18 mouse cellular contexts compared by ENCODE assay signal in the genomic region with DNA sequence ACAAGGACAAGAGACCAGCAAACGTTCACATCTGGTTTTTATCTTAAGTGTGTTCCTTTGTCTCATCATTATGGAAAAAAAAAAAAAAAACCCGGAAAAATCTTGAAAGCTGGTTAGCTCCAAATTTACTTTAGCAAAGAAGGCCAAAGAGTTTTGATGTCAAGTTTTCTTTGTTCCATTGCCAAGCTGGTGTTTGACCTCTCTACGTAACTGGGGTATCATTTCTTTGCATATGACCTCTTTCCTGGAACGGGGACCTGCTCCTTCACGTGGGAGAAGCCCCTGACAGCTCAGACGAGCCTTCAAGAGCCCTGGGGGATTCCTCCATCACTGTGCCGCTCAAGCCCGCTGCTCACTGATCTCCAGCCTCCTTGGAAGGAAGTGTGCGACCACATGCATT. TPM values are rescaled to one million over a fixed set of nuclear protein-coding genes. Genes with fewer than 3 reads are reported as not detected.
DNase-seq lines count a peak whose midpoint lies in the region; ATAC-seq and TF ChIP-seq lines count a peak whose summit lies in the region.
"Had no signal": no experiment of that assay in that cellular context is flagged by ENCODE, and none has a peak within 500 bp of the region (broad histone marks: within the 10 kb centered on the region; RNA-seq: fewer than 3 reads in every experiment).

No protein-coding gene starts in this region.

- ATAC-seq in lung, embryonic 14.5 days (ENCODE audit: insufficient read depth), result no peak
- no peak for ATAC-seq in limb, embryonic 12.5 days (ENCODE audit: insufficient number of reproducible peaks, insufficient read depth, low FRiP score, low TSS enrichment, low read depth)
- no peak for ATAC-seq in forebrain, embryonic 15.5 days (replicated peaks)
- ATAC-seq: liver, embryonic 12.5 days; midbrain, embryonic 13.5 days had no signal

- no peak for TF ChIP-seq CTCF in lung, embryonic 14.5 days (IDR thresholded peaks at IDR 0.05; ENCODE audit: low read depth)

- no peaks in the 10 kb centered on the region for H3K4me1 ChIP-seq in lung, embryonic 14.5 days (ENCODE audit: insufficient read depth)
- H3K4me1 ChIP-seq in limb, embryonic 12.5 days (replicated peaks), result peaks cover 22% of the 10 kb centered on the region
- no peaks in the 10 kb centered on the region for H3K4me1 ChIP-seq in forebrain, embryonic 15.5 days
- H3K4me1 ChIP-seq: hindbrain, embryonic 15.5 days; liver, embryonic 12.5 days; midbrain, embryonic 13.5 days had no signal

- H3K4me3 ChIP-seq in lung, embryonic 14.5 days (ENCODE audit: low read depth, low read length), result no peak overlapping the region
- no peak overlapping the region for H3K4me3 ChIP-seq in limb, embryonic 12.5 days (replicated peaks)
- H3K4me3 ChIP-seq in forebrain, embryonic 15.5 days, result no peak overlapping the region
- H3K4me3 ChIP-seq: heart, embryonic 13.5 days; hindbrain, embryonic 15.5 days; liver, embryonic 12.5 days; lung, embryonic 15.5 days; midbrain, embryonic 13.5 days had no signal

- intact Hi-C loops in heart, postnatal 25 days (cut with DNase I), result no loop called here

- H3K4me2 ChIP-seq in lung, embryonic 14.5 days, result no peak overlapping the region
- no peak overlapping the region for H3K4me2 ChIP-seq in limb, embryonic 12.5 days
- no peak overlapping the region for H3K4me2 ChIP-seq in forebrain, embryonic 15.5 days (replicated peaks)
- H3K4me2 ChIP-seq: heart, embryonic 13.5 days; hindbrain, embryonic 15.5 days; liver, embryonic 12.5 days; lung, embryonic 15.5 days; midbrain, embryonic 13.5 days had no signal

- no peak overlapping the region for H3K27ac ChIP-seq in lung, embryonic 14.5 days (ENCODE audit: low read depth)
- H3K27ac ChIP-seq in limb, embryonic 12.5 days, result 0 out of 2 replicates have a peak overlapping the region, but pooled peaks have one; percentile 45
- H3K27ac ChIP-seq in forebrain, embryonic 15.5 days (replicated peaks), result no peak overlapping the region
- H3K27ac ChIP-seq: heart, embryonic 13.5 days; hindbrain, embryonic 15.5 days; liver, embryonic 12.5 days; lung, embryonic 15.5 days; midbrain, embryonic 13.5 days had no signal

- DNase-seq in heart, adult 8-10 months (ENCODE audit: low spot score), result peak; percentile 64
- DNase-seq in heart, postnatal 25 days (ENCODE audit: low spot score), result no peak
- DNase-seq in lung, embryonic 14.5 days, result peak; percentile 52
- DNase-seq in lung, postnatal 36 days, result no peak
- peak; percentile 45 for DNase-seq in embryo, embryonic 11 days
- no peak for DNase-seq in cerebellum, adult 18-20 months
- DNase-seq: cerebellum, adult 11 months; gastrocnemius, postnatal 10 days; kidney, adult 11 months; right cerebral cortex, postnatal 25 days; thymus, postnatal 36 days had no signal

- no peak overlapping the region for H3K9ac ChIP-seq in lung, embryonic 14.5 days
- H3K9ac ChIP-seq in limb, embryonic 12.5 days (replicated peaks), result no peak overlapping the region
- H3K9ac ChIP-seq in forebrain, embryonic 15.5 days (replicated peaks), result no peak overlapping the region
- H3K9ac ChIP-seq: heart, embryonic 13.5 days; hindbrain, embryonic 15.5 days; liver, embryonic 12.5 days; lung, embryonic 15.5 days; midbrain, embryonic 13.5 days had no signal

- no peaks in the 10 kb centered on the region for H3K9me3 ChIP-seq in lung, embryonic 14.5 days (ENCODE audit: low read depth, low read length)
- H3K9me3 ChIP-seq in limb, embryonic 12.5 days, result peaks cover 12% of the 10 kb centered on the region; the same call in 1 of the 2 replicates
- H3K9me3 ChIP-seq in forebrain, embryonic 15.5 days, result no peaks in the 10 kb centered on the region
- H3K9me3 ChIP-seq: hindbrain, embryonic 15.5 days; liver, embryonic 12.5 days; lung, embryonic 15.5 days; midbrain, embryonic 13.5 days had no signal

- H3K36me3 ChIP-seq in lung, embryonic 14.5 days (ENCODE audit: insufficient read depth), result peaks cover 15% of the 10 kb centered on the region; the same call in 1 of the 2 replicates
- H3K36me3 ChIP-seq in limb, embryonic 12.5 days, result peaks cover 19% of the 10 kb centered on the region
- H3K36me3 ChIP-seq in forebrain, embryonic 15.5 days, result peaks cover 15% of the 10 kb centered on the region

- no peaks in the 10 kb centered on the region for H3K27me3 ChIP-seq in lung, embryonic 14.5 days (ENCODE audit: insufficient read depth, low read length)
- no peaks in the 10 kb centered on the region for H3K27me3 ChIP-seq in limb, embryonic 12.5 days
- no peaks in the 10 kb centered on the region for H3K27me3 ChIP-seq in forebrain, embryonic 15.5 days
- H3K27me3 ChIP-seq: heart, embryonic 13.5 days; hindbrain, embryonic 15.5 days; liver, embryonic 12.5 days; lung, embryonic 15.5 days; midbrain, embryonic 13.5 days had no signal

- 15% methylated on average over 9 of the region's 9 CpGs for WGBS in lung, embryonic 14.5 days
- WGBS in limb, embryonic 12.5 days, result 17% methylated on average over 9 of the region's 9 CpGs
- WGBS in forebrain, embryonic 15.5 days, result 56% methylated on average over 9 of the region's 9 CpGs

RNA-seq across cellular contexts. Expression of a gene that starts 10.1 kb away (rescaled TPM):
- 1 to 10 TPM in 2 of 4 experiments, under 1 TPM in 2; 0.87 to 1.8 (median 1.2) TPM for total RNA-seq in heart, adult 8-10 months (2022)
- 1 to 10 TPM; 1.7 to 3.0 TPM for total RNA-seq in heart, postnatal 25 days (2021)
- polyA plus RNA-seq in lung, embryonic 14.5 days (2014; fragmentation: Nextera tagmentation; extraction: Ambion mirVana), result 2.4 and 3.8 TPM in 2 replicates
- 1.5 and 2.0 TPM in 2 replicates for polyA plus RNA-seq in limb, embryonic 12.5 days (2016; fragmentation: Nextera tagmentation; extraction: Ambion mirVana)
- polyA plus RNA-seq in forebrain, embryonic 15.5 days (2015; fragmentation: Nextera tagmentation; extraction: Ambion mirVana), result 1.2 TPM in 2 replicates

RNA-seq across cellular contexts. Expression of a gene that starts 31.1 kb away (rescaled TPM):
- total RNA-seq in heart, adult 8-10 months (2022), result 10 to 100 TPM; 67.0 to 79.3 (median 73.4) TPM
- total RNA-seq in heart, postnatal 25 days (2021), result 10 to 100 TPM; 71.0 to 71.6 TPM
- 131 and 133 TPM in 2 replicates for polyA plus RNA-seq in lung, embryonic 14.5 days (2014; fragmentation: Nextera tagmentation; extraction: Ambion mirVana)
- polyA plus RNA-seq in limb, embryonic 12.5 days (2016; fragmentation: Nextera tagmentation; extraction: Ambion mirVana), result 134 and 142 TPM in 2 replicates
- polyA plus RNA-seq in forebrain, embryonic 15.5 days (2015; fragmentation: Nextera tagmentation; extraction: Ambion mirVana), result 148 and 159 TPM in 2 replicates

Comparison
In these comparisons a context has a peak if more than half of its experiments do, and no peak if none do; other contexts are left out.
1. DNase-seq: peak in heart, adult 8-10 months (single experiment), lung, embryonic 14.5 days (single experiment) and embryo, embryonic 11 days (single experiment); none in heart, postnatal 25 days (single experiment), lung, postnatal 36 days (single experiment) and cerebellum, adult 18-20 months (0 of 2).